15 mouse cellular contexts compared by ENCODE assay signal in the genomic region with DNA sequence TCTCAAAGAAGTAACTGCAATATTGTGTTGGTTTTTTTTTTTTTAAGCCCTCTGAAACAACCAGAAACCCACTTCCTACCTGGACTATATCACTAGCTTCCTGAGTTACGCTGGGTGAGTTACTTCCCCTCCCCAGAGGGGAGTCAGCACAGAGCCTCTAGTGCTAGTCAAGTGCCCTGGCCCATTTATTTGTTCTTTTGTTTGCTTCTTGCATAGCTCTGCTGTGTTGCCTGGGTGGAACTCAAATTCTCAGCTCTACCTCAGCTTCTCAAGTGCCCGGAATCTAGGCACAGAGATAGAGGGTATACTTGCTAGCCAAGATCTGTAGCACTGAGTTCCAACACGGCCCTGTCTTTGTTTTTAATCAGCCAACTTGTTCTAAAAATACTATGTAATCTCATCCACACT. TPM values are rescaled to one million over a fixed set of nuclear protein-coding genes. Genes with fewer than 3 reads are reported as not detected.
DNase-seq lines count a peak whose midpoint lies in the region; ATAC-seq and TF ChIP-seq lines count a peak whose summit lies in the region.
"Had no signal": no experiment of that assay in that cellular context is flagged by ENCODE, and none has a peak within 500 bp of the region (broad histone marks: within the 10 kb centered on the region; RNA-seq: fewer than 3 reads in every experiment).

No protein-coding gene starts in this region.

- no peak for ATAC-seq in heart, embryonic 13.5 days (ENCODE audit: extremely low read depth, insufficient number of reproducible peaks, low FRiP score, low TSS enrichment)
- peak; percentile 31 for ATAC-seq in lung, postnatal 0 days
- ATAC-seq: forebrain, embryonic 13.5 days had no signal

- peak overlapping the region; percentile 11; the same call in 1 of the 2 replicates for H3K4me3 ChIP-seq in heart, embryonic 13.5 days
- no peak overlapping the region for H3K4me3 ChIP-seq in lung, postnatal 0 days (ENCODE audit: low read depth, low read length)
- H3K4me3 ChIP-seq: embryonic facial prominence, embryonic 10.5 days; forebrain, embryonic 13.5 days; layer of hippocampus, adult 2 months; limb, embryonic 12.5 days had no signal

- DNase-seq in heart, adult 11 months, result peak; percentile 93
- no peak for DNase-seq in heart, postnatal 36 days
- DNase-seq in lung, postnatal 0 days (ENCODE audit: low spot score), result peak; percentile 88
- DNase-seq in thymus, postnatal 25 days, result peak; percentile 32
- no peak for DNase-seq in MN1 (ENCODE audit: low spot score)
- no peak for DNase-seq in gastrocnemius, postnatal 4 days (ENCODE audit: low spot score in 2 of 2)
- DNase-seq in natural killer cell, adult 2 months (ENCODE audit: low spot score in 2 of 2), result no peak
- DNase-seq: adrenal gland, postnatal 36 days; cerebellum, adult 11-12 months; kidney, adult 8-10 months had no signal

- peak overlapping the region; percentile 58 for H3K9ac ChIP-seq in heart, embryonic 13.5 days
- no peak overlapping the region for H3K9ac ChIP-seq in lung, postnatal 0 days (replicated peaks; ENCODE audit: low read depth)
- H3K9ac ChIP-seq: forebrain, embryonic 13.5 days; limb, embryonic 12.5 days had no signal

- H3K27me3 ChIP-seq in heart, embryonic 13.5 days (replicated peaks), result no peaks in the 10 kb centered on the region
- no peaks in the 10 kb centered on the region for H3K27me3 ChIP-seq in lung, postnatal 0 days (replicated peaks; ENCODE audit: insufficient read depth, low read length)
- H3K27me3 ChIP-seq: forebrain, embryonic 13.5 days; limb, embryonic 12.5 days had no signal

- H3K9me3 ChIP-seq in heart, embryonic 13.5 days, result no peaks in the 10 kb centered on the region
- no peaks in the 10 kb centered on the region for H3K9me3 ChIP-seq in lung, postnatal 0 days (ENCODE audit: low read length)
- H3K9me3 ChIP-seq: embryonic facial prominence, embryonic 10.5 days; forebrain, embryonic 13.5 days; limb, embryonic 12.5 days had no signal

- peak; percentile 60; the same call in 1 of the 2 replicates for TF ChIP-seq EP300 in lung, postnatal 0 days (IDR thresholded peaks at IDR 0.05)

- H3K4me1 ChIP-seq in heart, embryonic 13.5 days, result peaks cover 52% of the 10 kb centered on the region
- peaks cover 4% of the 10 kb centered on the region; the same call in 1 of the 2 replicates for H3K4me1 ChIP-seq in lung, postnatal 0 days (ENCODE audit: insufficient read depth, low read depth, low read length)

- no peak for TF ChIP-seq CTCF in lung, postnatal 0 days (IDR thresholded peaks at IDR 0.05)

- peak overlapping the region; percentile 96 for H3K27ac ChIP-seq in heart, embryonic 13.5 days (replicated peaks)
- peak overlapping the region; percentile 55; the same call in 1 of the 2 replicates for H3K27ac ChIP-seq in lung, postnatal 0 days (ENCODE audit: low read length)
- H3K27ac ChIP-seq: embryonic facial prominence, embryonic 10.5 days; forebrain, embryonic 13.5 days; layer of hippocampus, adult 2 months; limb, embryonic 12.5 days had no signal

- H3K36me3 ChIP-seq in heart, embryonic 13.5 days, result no peaks in the 10 kb centered on the region
- no peaks in the 10 kb centered on the region for H3K36me3 ChIP-seq in lung, postnatal 0 days (ENCODE audit: insufficient read depth, low read length)
- H3K36me3 ChIP-seq: limb, embryonic 12.5 days had no signal

- peak overlapping the region; percentile 46 for H3K4me2 ChIP-seq in heart, embryonic 13.5 days
- no peak overlapping the region for H3K4me2 ChIP-seq in lung, postnatal 0 days (replicated peaks; ENCODE audit: low read depth, low read length)
- H3K4me2 ChIP-seq: forebrain, embryonic 13.5 days; limb, embryonic 12.5 days had no signal

- WGBS in heart, embryonic 13.5 days, result 17% methylated on average over 3 of the region's 3 CpGs
- 40% methylated on average over 3 of the region's 3 CpGs for WGBS in lung, postnatal 0 days

- intact Hi-C loops in heart, postnatal 36 days (cut with DNase I), result no loop called here

RNA-seq across cellular contexts. Expression of gene Cnot1, which starts 2.9 kb away (rescaled TPM):
- 100 to 1,000 TPM; 119 to 124 TPM for total RNA-seq in heart, postnatal 36 days (2021)
- polyA plus RNA-seq in heart, embryonic 13.5 days (2015; fragmentation: Nextera tagmentation; extraction: Ambion mirVana), result 42.8 and 47.4 TPM in 2 replicates
- 21.5 and 23.2 TPM in 2 replicates for polyA plus RNA-seq in lung, postnatal 0 days (2015; fragmentation: Nextera tagmentation; extraction: Ambion mirVana)
- total RNA-seq in gastrocnemius, postnatal 4 days (2021), result 100 to 1,000 TPM; 113 to 122 TPM

RNA-seq across cellular contexts. Expression of gene Sap18b, which starts 15.0 kb away (rescaled TPM):
- total RNA-seq in heart, postnatal 36 days (2021), result 10 to 100 TPM; 87.1 to 90.7 TPM
- polyA plus RNA-seq in heart, embryonic 13.5 days (2015; fragmentation: Nextera tagmentation; extraction: Ambion mirVana), result 255 and 274 TPM in 2 replicates
- 283 and 296 TPM in 2 replicates for polyA plus RNA-seq in lung, postnatal 0 days (2015; fragmentation: Nextera tagmentation; extraction: Ambion mirVana)
- 100 to 1,000 TPM; 110 to 115 TPM for total RNA-seq in gastrocnemius, postnatal 4 days (2021)

RNA-seq across cellular contexts. Expression of gene Slc38a7, which starts 43.2 kb away (rescaled TPM):
- total RNA-seq in heart, postnatal 36 days (2021), result 10 to 100 TPM; 11.4 to 12.0 TPM
- 11.7 and 12.4 TPM in 2 replicates for polyA plus RNA-seq in heart, embryonic 13.5 days (2015; fragmentation: Nextera tagmentation; extraction: Ambion mirVana)
- 11.1 and 11.6 TPM in 2 replicates for polyA plus RNA-seq in lung, postnatal 0 days (2015; fragmentation: Nextera tagmentation; extraction: Ambion mirVana)
- 1 to 10 TPM; 9.5 to 10.0 TPM for total RNA-seq in gastrocnemius, postnatal 4 days (2021)

Comparison
In these comparisons a context has a peak if more than half of its experiments do, and no peak if none do; other contexts are left out.
1. DNase-seq: peak in heart, adult 11 months (single experiment), lung, postnatal 0 days (single experiment) and thymus, postnatal 25 days (single experiment); none in heart, postnatal 36 days (0 of 2), MN1 (single experiment), gastrocnemius, postnatal 4 days (0 of 2) and natural killer cell, adult 2 months (0 of 2).